Mouse (Mus musculus) lung, embryonic 15.5 days (tissue): ENCODE data around the gene Ago4. TPM values are rescaled to one million over a fixed set of nuclear protein-coding genes. Genes with fewer than 3 reads are reported as not detected.

Experiments
- ATAC-seq: fragments of 200-750 bp; cut with Nextera tagmentation; 2 replicates; pipeline ENCODE4 v1.8.0; 2017; ENCODE audit warnings: moderate number of reproducible peaks, borderline replicate concordance; ENCODE audit not compliant: low FRiP score, low TSS enrichment; ENCODE audit errors: extremely low read depth
- H3K27ac ChIP-seq: fragments of 300-500 bp; sonication (generic); 2 replicates; pipeline ENCODE4 v1.5.1; 2015; ENCODE audit warnings: moderate library complexity, mild to moderate bottlenecking, inconsistent platforms
- H3K27me3 ChIP-seq: fragments of 300-500 bp; sonication (generic); 2 replicates; pipeline ENCODE4 v1.6.1; 2015; ENCODE audit warnings: inconsistent platforms
- H3K36me3 ChIP-seq: fragments of 300-500 bp; sonication (generic); 2 replicates; pipeline ENCODE4 v1.6.1; 2015; ENCODE audit warnings: inconsistent platforms
- H3K4me1 ChIP-seq: fragments of 300-500 bp; sonication (generic); 2 replicates; pipeline ENCODE4 v1.6.1; 2015; ENCODE audit warnings: inconsistent platforms
- H3K4me2 ChIP-seq: fragments of 300-500 bp; sonication (generic); 2 replicates; pipeline ENCODE4 v1.6.1; 2015; ENCODE audit warnings: inconsistent platforms, mild to moderate bottlenecking, moderate library complexity
- H3K4me3 ChIP-seq: fragments of 300-500 bp; sonication (generic); 2 replicates; pipeline ENCODE4 v1.5.1; 2015; ENCODE audit warnings: mild to moderate bottlenecking, inconsistent platforms
- H3K9ac ChIP-seq: fragments of 300-500 bp; sonication (generic); 2 replicates; pipeline ENCODE4 v1.6.1; 2015; ENCODE audit warnings: inconsistent platforms
- H3K9me3 ChIP-seq: fragments of 300-500 bp; sonication (generic); 2 replicates; pipeline ENCODE4 v1.6.1; 2016; ENCODE audit warnings: inconsistent platforms
- WGBS: fragments of 180-500 bp; shearing (Covaris S2); methylation state at CpG from one replicate; pipeline ENCODE4 v1.1.7; 2015; 5-methylcytosine and 5-hydroxymethylcytosine counted together
- polyA plus RNA-seq: library from polyadenylated mRNA; unstranded; fragments of >200 nt; fragmentation: Nextera tagmentation; extraction: Ambion mirVana; gene quantifications from 2 replicates; pipeline ENCODE4 v1.2.1, GENCODE M21; 2015

Gene Ago4
- 3.5 and 3.7 TPM in 2 replicates for polyA plus RNA-seq

- peak within 1 kb of the TSS; percentile 65 for H3K27ac ChIP-seq
- H3K27me3 ChIP-seq: no peaks in the 10 kb centered on the region
- H3K4me3 ChIP-seq: peak within 1 kb of the TSS; percentile 94
- peak within 1 kb of the TSS; percentile 93 for H3K4me2 ChIP-seq
- under 1% methylated on average over 88 of the region's 120 CpGs for WGBS
- H3K9ac ChIP-seq: peak within 1 kb of the TSS; percentile 89
- H3K4me1 ChIP-seq: peaks cover 17% of the 10 kb centered on the region
- no peaks in the 10 kb centered on the region for H3K36me3 ChIP-seq
- no peaks in the 10 kb centered on the region for H3K9me3 ChIP-seq
- ATAC-seq: peak; percentile 91
Measured at GRCm38 (mm10) chr4:126532827-126533728, at the start of gene Ago4. TSS of gene Ago4 (minus strand) at chr4:126533472.

- H3K27me3 ChIP-seq: no peaks in the 10 kb centered on the region
- ATAC-seq: no peak
- H3K27ac ChIP-seq: no peak overlapping the region
- H3K9ac ChIP-seq: no peak overlapping the region
- H3K4me3 ChIP-seq: no peak overlapping the region
- H3K9me3 ChIP-seq: no peaks in the 10 kb centered on the region
- 77% methylated on average over 2 of the region's 2 CpGs for WGBS
- no peak overlapping the region for H3K4me2 ChIP-seq
- no peaks in the 10 kb centered on the region for H3K4me1 ChIP-seq
- peaks cover 96% of the 10 kb centered on the region for H3K36me3 ChIP-seq
Measured at GRCm38 (mm10) chr4:126579077-126579476, 45.8 kb upstream of the Ago4 start.

- H3K27ac ChIP-seq: no peak overlapping the region
- H3K9me3 ChIP-seq: no peaks in the 10 kb centered on the region
- peaks cover 96% of the 10 kb centered on the region for H3K36me3 ChIP-seq
- H3K4me2 ChIP-seq: no peak overlapping the region
- H3K9ac ChIP-seq: no peak overlapping the region
- H3K4me1 ChIP-seq: no peaks in the 10 kb centered on the region
- no peaks in the 10 kb centered on the region for H3K27me3 ChIP-seq
- ATAC-seq: no peak
- 86% methylated on average over 3 of the region's 3 CpGs for WGBS
- no peak overlapping the region for H3K4me3 ChIP-seq
Measured at GRCm38 (mm10) chr4:126577920-126578319, 44.6 kb upstream of the Ago4 start.

- Histone ChIP-seq H3K27ac (no peak overlapping the region), H3K36me3 (peaks cover 96% of the 10 kb centered on the region), H3K27me3 (no peaks in the 10 kb centered on the region), H3K4me2 (no peak overlapping the region), H3K9ac (no peak overlapping the region), H3K4me1 (no peaks in the 10 kb centered on the region), H3K4me3 (no peak overlapping the region), H3K9me3 (no peaks in the 10 kb centered on the region)
- WGBS: 89% methylated on average over 5 of the region's 5 CpGs
- no peak for ATAC-seq
Measured at GRCm38 (mm10) chr4:126576281-126576680, 43.0 kb upstream of the Ago4 start.

- peaks cover 80% of the 10 kb centered on the region for H3K36me3 ChIP-seq
- no peaks in the 10 kb centered on the region for H3K27me3 ChIP-seq
- no peak overlapping the region for H3K4me3 ChIP-seq
- 90% methylated on average over 3 of the region's 3 CpGs for WGBS
- no peaks in the 10 kb centered on the region for H3K4me1 ChIP-seq
- H3K9me3 ChIP-seq: no peaks in the 10 kb centered on the region
- no peak overlapping the region for H3K4me2 ChIP-seq
- H3K9ac ChIP-seq: no peak overlapping the region
- no peak for ATAC-seq
- H3K27ac ChIP-seq: no peak overlapping the region
Measured at GRCm38 (mm10) chr4:126569783-126570182, 36.5 kb upstream of the Ago4 start.

- no peaks in the 10 kb centered on the region for H3K27me3 ChIP-seq
- ATAC-seq: no peak
- H3K4me3 ChIP-seq: no peak overlapping the region
- H3K36me3 ChIP-seq: peaks cover 68% of the 10 kb centered on the region
- no peak overlapping the region for H3K4me2 ChIP-seq
- 92% methylated on average over 4 of the region's 4 CpGs for WGBS
- H3K9ac ChIP-seq: no peak overlapping the region
- H3K27ac ChIP-seq: no peak overlapping the region
- no peaks in the 10 kb centered on the region for H3K9me3 ChIP-seq
- H3K4me1 ChIP-seq: no peaks in the 10 kb centered on the region
Measured at GRCm38 (mm10) chr4:126567243-126567642, 34.0 kb upstream of the Ago4 start.

GRCm38 (mm10) chr4:126563798-126564197 is 30.5 kb upstream of the Ago4 start:
- no peak for ATAC-seq
- H3K9ac ChIP-seq: no peak overlapping the region
- no peak overlapping the region for H3K4me2 ChIP-seq
- no peaks in the 10 kb centered on the region for H3K27me3 ChIP-seq
- 0 out of 2 replicates have a peak, but pooled peaks cover 3% of the 10 kb centered on the region for H3K4me1 ChIP-seq
- no peak overlapping the region for H3K4me3 ChIP-seq
- H3K9me3 ChIP-seq: no peaks in the 10 kb centered on the region
- peaks cover 61% of the 10 kb centered on the region for H3K36me3 ChIP-seq
- no peak overlapping the region for H3K27ac ChIP-seq
- 88% methylated on average over 6 of the region's 6 CpGs for WGBS

GRCm38 (mm10) chr4:126556809-126557711 is 23.8 kb upstream of the Ago4 start, which contains the start of gene Clspn:
TSS of gene Clspn (plus strand) at chr4:126556935.
- H3K4me1 ChIP-seq: peaks cover 18% of the 10 kb centered on the region
- H3K27me3 ChIP-seq: no peaks in the 10 kb centered on the region
- peak within 1 kb of the TSS; percentile 62 for H3K27ac ChIP-seq
- WGBS: under 1% methylated on average over 54 of the region's 54 CpGs
- H3K9me3 ChIP-seq: no peaks in the 10 kb centered on the region
- H3K4me3 ChIP-seq: peak within 1 kb of the TSS; percentile 83
- H3K36me3 ChIP-seq: peaks cover 14% of the 10 kb centered on the region
- peak within 1 kb of the TSS; percentile 73 for H3K4me2 ChIP-seq
- H3K9ac ChIP-seq: peak within 1 kb of the TSS; percentile 81
- ATAC-seq: peak; percentile 98

- no peak for ATAC-seq
- 33% methylated on average over 3 of the region's 3 CpGs for WGBS
Measured at GRCm38 (mm10) chr4:126554462-126554861, 21.2 kb upstream of the Ago4 start.

GRCm38 (mm10) chr4:126553685-126554084 is 20.4 kb upstream of the Ago4 start:
- H3K27ac ChIP-seq: no peak overlapping the region
- no peak for ATAC-seq
- no peak overlapping the region for H3K4me3 ChIP-seq
- H3K4me1 ChIP-seq: peaks cover 15% of the 10 kb centered on the region
- WGBS: 87% methylated on average over 1 of the region's 1 CpGs
- H3K9me3 ChIP-seq: no peaks in the 10 kb centered on the region
- no peak overlapping the region for H3K9ac ChIP-seq
- H3K4me2 ChIP-seq: no peak overlapping the region
- H3K36me3 ChIP-seq: no peaks in the 10 kb centered on the region
- no peaks in the 10 kb centered on the region for H3K27me3 ChIP-seq

More at GRCm38 (mm10) chr4:126554462-126554861, 21.2 kb upstream of the Ago4 start:
- Histone ChIP-seq H3K27ac (no peak overlapping the region), H3K4me2 (no peak overlapping the region), H3K27me3 (no peaks in the 10 kb centered on the region), H3K4me3 (no peak overlapping the region), H3K4me1 (peaks cover 18% of the 10 kb centered on the region), H3K9me3 (no peaks in the 10 kb centered on the region), H3K36me3 (no peaks in the 10 kb centered on the region), H3K9ac (no peak overlapping the region)

GRCm38 (mm10) chr4:126553105-126553504 is 19.8 kb upstream of the Ago4 start:
- H3K27ac ChIP-seq: no peak overlapping the region
- no peaks in the 10 kb centered on the region for H3K9me3 ChIP-seq
- H3K4me2 ChIP-seq: no peak overlapping the region
- no peaks in the 10 kb centered on the region for H3K27me3 ChIP-seq
- no peak overlapping the region for H3K4me3 ChIP-seq
- H3K4me1 ChIP-seq: peaks cover 11% of the 10 kb centered on the region
- WGBS: 51% methylated on average over 8 of the region's 8 CpGs
- no peaks in the 10 kb centered on the region for H3K36me3 ChIP-seq
- no peak overlapping the region for H3K9ac ChIP-seq
- no peak for ATAC-seq
